Mouse (Mus musculus): ENCODE measurements around the gene Prkag2.

Prkag2 gene

DNA sequence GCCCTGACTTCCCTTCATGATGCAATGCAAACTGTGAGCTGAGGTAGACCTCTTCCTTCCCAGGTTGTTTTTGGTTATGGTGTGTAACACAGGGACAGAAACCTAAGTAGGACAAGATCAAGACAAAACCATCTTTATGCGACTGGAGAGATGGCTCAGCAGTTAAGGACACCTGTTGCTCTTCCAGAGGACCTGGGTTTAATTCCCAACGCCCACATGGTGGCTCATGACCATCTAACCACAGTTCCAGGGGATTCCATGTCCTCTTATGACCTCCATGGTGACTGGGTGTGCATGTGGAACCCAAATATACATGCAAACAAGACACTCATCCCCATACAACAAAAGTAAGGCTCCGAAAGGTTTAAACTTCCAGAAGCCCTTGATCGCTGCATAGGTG, 171.6 kb downstream of the Prkag2 start:
- no peak for DNase-seq (ENCODE audit: low read depth in 1 of 2, low spot score in 2 of 2)

DNA sequence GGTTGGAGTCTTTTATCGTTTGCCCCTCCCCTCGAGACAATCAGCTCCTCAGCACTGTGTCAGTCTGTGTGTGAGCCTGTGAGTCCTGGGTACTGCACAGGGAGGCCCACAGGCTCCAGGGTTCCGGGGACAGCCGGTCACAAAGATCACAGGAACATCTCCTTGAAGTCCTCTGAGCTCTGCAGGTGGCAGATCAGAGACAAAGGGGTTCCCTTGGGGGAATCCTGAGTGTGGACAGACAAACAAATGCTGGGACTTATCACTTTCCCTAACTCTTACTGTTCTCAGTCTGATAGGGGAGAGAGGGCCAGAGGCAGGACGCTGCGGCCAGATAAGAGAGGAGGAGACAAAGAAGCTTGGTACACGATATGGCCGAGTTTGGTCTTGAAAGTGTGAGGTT, 172.7 kb downstream of the Prkag2 start:
- no peak for DNase-seq (ENCODE audit: low read depth in 1 of 2, low spot score in 2 of 2)

DNA sequence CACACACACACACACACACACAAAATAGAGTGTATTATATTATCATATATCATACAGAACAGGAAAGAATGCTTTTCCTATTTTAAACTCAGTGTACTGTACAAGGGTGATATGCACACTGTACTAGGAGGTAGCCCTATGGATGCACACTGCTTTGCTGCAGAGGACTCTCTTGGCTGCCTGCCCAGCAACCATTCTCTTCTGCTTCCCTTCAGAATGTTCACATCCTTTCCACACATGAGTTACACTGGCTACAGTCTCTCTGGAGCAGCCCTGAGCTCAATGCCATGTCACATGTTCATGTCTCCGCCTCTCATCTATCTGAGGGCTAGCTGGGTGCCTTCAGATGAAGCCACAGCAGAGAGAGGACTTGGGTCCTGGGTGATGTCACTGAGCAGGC, 181.3 kb downstream of the Prkag2 start:
- no peak for DNase-seq (ENCODE audit: low read depth in 1 of 2, low spot score in 2 of 2)

DNA sequence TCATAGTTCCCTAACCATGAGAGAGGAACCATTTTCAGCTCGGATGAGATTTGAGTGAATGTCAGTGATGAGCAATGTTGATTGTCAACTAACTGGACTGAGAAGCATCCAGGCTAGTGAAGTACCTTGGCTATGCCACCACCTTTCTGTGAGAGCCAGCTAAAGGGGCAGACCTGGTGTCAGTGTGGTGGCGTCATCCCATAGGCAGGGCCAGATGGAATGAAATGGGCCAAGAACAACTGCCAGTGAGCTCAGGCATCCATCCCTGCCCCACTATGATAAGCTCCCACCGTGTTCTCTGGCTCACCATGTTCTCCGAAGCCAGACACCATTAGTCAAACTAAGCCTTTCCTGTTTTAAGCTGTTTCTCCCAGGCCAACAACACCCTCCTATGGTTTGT, 183.9 kb downstream of the Prkag2 start:
- DNase-seq (ENCODE audit: low read depth in 1 of 2, low spot score in 2 of 2): no peak

DNA sequence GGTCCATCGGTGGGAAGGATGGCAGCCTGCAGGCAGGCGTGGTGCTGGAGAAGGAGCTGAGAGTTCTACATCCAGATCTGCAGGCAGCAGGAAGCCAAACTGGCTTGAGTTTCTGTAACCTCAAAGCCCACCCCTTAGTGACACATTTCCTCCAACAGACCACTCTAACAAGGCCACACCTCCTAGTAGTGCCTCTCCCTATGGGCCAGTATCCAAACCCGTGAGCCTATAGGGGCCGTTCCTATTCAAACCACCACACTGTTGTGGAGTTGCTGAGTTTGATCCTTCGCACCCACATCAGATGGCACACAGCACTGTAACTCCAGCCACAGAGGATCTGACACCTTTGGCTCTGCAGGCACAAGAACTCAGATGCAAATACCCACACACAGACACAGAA, 185.3 kb downstream of the Prkag2 start:
- no peak for DNase-seq (ENCODE audit: low read depth in 1 of 2, low spot score in 2 of 2)

DNA sequence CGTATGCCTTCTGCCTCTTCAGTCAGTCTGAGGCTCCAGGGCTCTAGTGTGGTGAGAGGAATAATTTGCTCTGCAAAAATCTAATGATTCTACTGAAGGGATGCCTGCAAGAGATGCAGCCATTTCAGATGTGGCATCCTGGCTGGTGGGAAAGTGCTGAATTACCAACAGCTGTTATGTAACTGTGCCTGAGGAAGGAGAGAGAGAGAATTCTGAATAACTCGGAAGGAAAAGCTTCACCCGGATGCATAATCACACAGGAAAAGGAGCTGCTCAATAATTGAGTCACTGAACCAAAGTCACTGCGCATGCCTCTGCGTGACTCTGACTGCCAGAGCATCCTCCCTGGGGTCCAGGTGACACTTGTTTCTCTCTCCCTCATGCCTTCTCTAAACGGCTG, 186.8 kb downstream of the Prkag2 start:
- no peak for DNase-seq (ENCODE audit: low read depth in 1 of 2, low spot score in 2 of 2)

DNA sequence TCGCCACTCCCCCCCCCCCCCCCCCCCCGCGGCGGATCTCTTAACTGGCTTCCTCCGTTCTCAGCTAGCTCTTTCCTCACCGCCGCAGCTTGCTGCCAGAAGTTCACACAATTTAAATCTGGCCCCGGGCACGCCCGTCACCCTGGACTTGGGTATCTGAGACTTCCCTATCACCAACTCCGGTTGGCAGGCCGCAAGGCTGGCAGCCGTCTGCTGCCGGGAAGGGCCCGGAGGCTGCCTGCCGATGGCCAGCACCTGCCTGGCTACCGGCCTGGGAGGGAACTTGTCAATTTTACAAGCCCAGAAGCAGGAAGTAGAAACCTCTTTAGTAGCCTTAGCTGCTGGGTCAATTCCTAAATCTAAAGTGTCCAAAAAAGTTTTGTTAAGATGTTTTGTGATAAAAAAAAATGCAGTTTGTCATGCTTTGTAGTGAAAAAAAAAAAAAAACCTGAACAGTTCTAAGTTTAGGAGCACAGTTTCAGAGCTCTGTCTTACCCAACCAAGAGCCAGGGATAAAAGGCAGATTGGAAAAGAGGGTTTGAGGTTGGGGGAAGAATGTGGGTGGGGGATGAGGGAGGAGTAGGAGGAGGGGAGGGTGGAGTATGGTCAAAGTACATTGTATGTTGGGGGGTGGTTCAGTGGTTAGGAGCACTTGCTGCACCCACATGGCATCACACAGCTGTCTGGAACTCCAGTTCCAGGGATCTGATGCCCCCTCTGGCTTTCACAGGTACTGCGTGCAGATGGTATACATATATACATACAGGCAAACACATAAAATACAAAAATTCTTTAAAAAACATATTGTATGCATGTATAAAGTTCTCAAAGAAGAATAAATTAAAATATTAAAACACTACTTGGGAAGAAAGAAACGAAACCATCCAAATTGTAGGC, 191.4 kb downstream of the Prkag2 start:
- DNase-seq (ENCODE audit: low read depth in 1 of 2, low spot score in 2 of 2): peak; percentile 74 to 84

DNA sequence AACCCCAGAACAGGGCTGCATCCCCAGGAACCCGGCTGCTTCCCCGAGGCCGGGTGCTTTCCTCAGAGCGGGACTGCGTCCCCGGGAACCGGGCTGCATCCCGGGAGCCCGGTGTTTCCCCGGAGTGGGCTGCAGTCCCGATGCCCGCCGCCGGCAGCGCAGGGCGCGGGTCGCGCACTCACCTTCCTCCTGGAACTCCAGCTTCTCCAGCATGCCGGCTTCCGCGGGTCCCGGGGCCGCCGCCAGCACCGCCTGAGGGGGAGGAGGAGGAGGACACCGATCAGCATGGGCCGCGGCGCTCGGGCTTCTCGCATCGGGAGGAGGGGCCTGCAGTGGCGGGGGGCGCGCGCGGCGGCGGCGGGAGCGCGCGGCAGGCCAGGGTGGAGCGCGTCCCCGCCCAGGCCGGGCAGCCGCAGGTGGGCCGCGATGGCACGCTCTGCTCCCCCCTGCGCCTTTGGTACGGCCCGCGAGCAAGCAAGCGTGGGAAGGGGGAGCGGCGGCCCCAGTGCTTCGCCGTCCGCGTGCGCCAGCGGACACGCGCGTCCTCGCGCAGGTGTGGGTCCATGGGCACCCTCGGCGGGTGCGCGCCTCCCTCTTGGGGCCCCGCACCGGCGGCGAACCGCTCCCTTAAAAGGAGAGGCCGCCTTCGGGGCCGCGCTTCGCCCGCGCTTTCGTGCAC, 192.2 kb downstream of the Prkag2 start:
- peak; percentile 32 to 67 for DNase-seq (ENCODE audit: low read depth in 1 of 2, low spot score in 2 of 2)

DNA sequence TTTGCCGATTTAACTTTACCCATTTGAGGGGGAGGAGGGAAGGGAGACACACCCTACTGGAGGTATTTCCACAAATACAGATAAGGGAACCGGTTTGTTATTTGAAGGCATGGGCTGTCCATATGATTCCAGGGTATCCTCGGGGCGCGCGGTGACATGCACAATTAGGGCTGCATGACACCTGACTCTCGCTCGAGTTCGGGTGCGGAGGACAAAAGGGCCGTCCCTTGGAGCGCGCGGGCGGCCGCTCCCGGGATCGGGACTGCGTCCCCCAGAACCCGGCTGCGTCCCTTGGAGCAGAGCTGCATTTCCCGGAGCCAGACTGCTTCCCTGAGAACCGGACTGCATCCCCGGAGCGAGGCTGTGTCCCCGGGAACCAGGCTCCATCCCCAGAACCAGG, 192.7 kb downstream of the Prkag2 start:
- DNase-seq (ENCODE audit: low read depth in 1 of 2, low spot score in 2 of 2): no peak

DNA sequence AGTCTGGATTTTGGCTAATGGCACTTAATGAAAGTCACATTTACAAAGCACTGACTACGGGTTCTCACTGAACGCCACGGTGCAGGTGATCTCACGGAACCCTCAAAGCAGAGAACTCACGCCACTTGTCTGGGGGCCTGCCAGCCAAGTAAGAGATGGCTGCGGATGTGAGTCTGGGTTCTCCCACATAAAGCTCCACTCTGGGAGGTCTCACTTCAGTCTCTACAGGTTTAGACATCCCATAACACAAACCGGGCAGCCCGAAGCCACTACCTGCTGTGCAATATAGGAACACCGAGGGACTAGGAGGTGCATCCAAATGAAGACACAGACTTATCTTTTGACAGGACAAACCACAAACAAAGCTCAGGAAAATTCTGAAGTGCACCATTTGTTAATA, 193.6 kb downstream of the Prkag2 start:
- no peak for DNase-seq (ENCODE audit: low read depth in 1 of 2, low spot score in 2 of 2)

DNA sequence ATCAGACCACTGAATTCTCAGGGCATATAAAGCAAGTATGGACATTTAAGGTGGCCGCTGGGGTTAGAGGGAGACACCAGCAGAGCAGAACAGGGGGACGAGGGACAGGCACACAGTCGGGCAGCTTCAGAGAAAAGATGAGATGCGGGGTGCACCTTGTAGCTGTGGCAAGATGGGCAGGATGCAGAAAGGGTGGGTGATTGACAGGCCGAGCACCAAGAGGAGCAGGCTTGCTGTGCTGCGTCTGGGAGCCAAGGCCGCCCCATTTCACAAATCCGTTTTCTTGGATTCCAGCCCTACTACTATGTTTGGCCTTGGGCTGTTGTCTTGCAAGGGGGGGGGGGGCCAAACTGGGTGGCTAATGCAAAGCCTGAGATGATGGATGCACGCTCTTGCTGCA, 195.5 kb downstream of the Prkag2 start:
- no peak for DNase-seq (ENCODE audit: low read depth in 1 of 2, low spot score in 2 of 2)

DNA sequence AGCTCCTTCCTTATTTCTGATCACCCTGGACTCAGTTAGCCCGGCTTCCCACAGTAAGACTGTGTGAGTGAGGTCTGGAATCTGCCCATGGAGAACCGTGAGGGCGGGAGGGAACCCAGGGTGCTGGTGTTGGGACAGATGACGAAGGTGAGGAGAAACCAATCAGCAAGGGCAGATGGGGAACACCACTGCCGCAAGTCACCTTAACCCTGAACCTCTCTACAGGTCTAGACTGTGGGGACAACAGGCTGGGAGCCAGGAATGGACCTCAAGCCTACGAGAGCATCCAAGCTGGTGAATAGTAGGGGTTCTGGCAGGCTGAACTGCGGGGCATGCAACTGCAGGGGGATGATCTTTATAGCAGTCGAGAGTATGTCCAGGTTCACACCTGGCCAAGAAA, 196.0 kb downstream of the Prkag2 start:
- no peak for DNase-seq (ENCODE audit: low read depth in 1 of 2, low spot score in 2 of 2)

DNA sequence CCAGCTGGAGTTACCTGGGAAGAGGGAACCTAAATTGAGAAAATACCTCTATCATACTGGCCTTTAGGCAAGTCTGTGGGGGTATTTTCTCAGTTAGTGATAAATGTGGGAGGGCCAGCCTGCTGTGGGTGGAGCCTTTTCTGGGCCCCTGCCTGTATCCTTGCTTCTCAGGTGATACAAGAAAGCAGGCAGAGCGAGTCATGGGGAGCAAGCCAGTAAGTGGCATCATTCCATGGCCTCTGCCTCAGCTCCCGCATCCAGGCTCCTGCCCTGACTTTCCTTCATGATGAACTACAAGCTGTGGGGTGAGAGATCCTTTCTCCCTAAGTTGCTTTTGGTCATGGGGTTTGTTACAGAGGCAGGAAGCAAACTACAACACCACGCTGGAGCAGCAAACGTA, 196.4 kb downstream of the Prkag2 start:
- DNase-seq (ENCODE audit: low read depth in 1 of 2, low spot score in 2 of 2): no peak

DNA sequence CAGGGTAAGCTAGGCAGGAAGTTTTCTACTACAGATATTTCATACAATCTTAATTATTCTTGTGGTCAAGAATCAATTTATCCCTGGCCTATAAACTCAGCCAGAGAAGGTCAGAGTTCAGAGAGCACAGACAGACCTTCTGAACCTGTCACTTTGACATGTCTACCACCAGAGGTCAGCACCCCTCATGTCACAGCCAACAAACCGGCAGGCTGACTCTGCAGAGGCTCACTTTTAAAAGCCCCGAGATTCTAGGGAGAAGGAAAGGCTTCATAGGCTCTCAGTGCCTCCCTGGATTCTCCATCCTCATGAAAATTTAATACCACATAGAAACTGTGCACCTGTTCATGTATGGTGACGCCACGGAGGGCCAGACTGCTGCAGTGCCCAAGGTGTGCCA, 197.6 kb downstream of the Prkag2 start:
- no peak for DNase-seq (ENCODE audit: low read depth in 1 of 2, low spot score in 2 of 2)

DNA sequence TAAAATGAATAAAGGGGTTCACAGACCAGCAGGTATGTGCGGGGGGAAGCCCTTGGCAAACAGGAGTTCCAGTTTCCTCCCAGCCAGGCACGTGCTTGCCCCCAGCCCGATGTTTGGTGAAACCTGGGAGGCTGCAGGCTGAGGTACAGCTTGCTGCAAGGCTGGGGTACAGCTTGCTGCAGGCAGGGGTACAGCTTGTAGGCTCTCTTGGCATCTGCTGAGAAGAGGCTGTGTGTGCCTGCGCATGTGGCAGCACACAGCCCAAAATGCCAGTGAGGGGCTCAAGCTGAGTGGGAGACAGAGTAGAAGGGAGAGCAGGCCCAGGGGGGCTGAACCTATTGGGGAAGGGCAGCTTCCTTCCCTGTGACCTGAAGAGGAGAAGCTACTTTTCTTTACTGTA, 204.8 kb downstream of the Prkag2 start:
- no peak for DNase-seq (ENCODE audit: low read depth in 1 of 2, low spot score in 2 of 2)

DNA sequence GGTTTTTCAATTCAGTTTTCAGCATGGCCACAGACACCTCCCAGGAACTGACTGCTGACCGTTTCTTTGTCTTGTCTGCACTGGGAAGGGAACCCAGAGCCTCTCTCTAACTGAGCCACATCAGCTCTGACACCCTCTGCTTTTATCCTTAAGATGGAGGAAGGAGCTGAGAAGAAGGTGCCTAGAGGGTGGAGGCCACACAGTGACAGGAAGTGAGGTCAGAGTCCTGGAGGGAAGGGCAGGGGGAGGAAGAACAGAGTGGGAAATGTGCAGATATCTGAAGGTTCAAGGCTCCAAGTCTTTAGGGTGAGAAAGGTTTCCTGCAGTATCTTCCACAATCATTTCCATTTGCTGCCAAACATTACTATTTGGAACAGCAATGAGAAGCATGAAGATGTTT, 205.6 kb downstream of the Prkag2 start:
- no peak for DNase-seq (ENCODE audit: low read depth in 1 of 2, low spot score in 2 of 2)

DNA sequence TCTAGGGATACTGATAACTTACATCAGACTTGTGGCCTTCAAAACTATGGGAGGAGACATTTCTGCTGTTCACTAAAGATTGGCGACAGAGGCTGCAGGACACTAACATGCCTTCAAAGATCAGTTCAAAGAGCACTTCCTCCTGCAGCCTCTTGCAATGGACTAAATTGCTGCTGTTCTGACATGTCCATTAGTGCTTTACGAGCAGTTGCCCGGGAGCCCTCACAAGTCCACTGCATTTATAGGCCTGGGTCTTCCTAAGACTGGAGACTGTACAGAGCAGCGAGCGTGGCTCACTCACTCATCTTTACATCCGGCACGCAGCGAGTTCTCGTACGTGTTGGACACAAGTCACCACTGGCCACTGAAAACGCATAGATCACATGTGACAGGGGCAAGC, 208.0 kb downstream of the Prkag2 start:
- DNase-seq (ENCODE audit: low read depth in 1 of 2, low spot score in 2 of 2): no peak

DNA sequence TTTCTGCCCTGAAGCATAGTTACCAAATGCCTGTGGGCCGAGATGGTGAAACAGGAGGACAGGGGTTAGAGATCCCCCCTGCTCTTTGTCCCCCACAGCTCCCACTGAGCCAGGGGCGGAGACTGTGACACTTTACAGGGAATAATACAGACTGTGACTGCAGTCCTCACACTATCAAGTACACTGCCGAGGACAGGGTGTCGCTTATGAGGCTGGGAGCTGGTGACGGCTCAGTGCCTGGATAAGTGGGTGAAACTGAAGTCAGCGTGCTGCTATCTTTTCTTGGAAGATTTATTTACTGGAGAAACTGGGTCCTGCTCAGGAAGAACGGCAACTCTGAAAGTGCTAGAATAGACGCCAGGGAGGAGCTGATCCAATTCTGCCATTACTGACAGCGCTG, 210.6 kb downstream of the Prkag2 start:
- DNase-seq (ENCODE audit: low read depth in 1 of 2, low spot score in 2 of 2): no peak

DNA sequence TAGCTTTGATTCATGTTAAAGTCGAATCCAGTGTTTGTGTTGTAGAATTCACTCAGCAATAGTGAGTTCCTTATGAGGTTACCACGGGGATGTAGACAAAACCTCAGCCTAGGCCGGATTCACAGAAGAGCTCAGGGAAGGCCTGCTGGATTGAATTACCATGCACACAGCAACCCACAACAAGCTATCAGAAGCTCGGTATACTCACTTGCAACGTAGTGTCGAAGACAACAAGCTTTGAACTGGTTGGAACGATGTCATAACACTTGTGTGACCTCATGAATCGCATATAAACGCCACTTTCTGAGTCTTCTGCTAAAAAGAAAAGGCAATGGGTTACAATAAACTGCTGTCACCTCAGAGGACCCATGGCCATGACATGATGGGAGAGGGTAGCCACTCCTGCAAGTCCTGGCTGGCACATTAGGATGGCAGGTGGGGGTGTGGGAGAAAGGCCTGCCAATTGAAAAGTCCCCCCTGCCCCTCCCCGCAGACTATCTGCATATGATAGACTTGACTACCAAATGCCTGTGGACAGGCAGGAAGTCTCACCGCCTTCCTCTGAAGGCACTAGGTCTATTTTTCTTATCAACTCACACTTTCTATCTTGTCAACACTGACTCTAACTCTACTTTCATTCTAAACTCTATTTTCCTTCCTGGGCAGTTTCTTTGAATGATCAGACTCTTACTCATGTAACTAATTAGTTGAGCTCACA, 211.4 kb downstream of the Prkag2 start:
- no peak for DNase-seq (ENCODE audit: low read depth in 1 of 2, low spot score in 2 of 2)

DNA sequence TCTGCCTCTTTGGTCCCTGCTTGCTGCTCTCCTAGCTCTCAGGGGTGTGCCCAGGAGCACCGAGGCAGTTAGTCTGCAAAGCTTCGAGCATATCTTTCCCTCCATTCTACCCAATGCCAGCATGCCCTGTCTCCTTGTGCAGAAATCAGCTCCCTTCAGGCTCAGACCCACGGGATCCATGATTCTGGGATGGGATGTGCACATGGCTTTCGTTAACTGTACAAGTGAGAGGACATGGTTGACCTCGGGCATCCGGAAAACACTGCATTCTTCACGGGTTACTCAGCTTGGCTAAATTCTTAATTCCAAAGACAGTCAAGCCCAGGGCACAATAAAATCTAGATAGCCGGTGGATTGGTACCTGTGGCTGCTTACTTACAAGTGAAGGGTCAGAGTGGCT, 213.2 kb downstream of the Prkag2 start:
- DNase-seq (ENCODE audit: low read depth in 1 of 2, low spot score in 2 of 2): no peak

DNA sequence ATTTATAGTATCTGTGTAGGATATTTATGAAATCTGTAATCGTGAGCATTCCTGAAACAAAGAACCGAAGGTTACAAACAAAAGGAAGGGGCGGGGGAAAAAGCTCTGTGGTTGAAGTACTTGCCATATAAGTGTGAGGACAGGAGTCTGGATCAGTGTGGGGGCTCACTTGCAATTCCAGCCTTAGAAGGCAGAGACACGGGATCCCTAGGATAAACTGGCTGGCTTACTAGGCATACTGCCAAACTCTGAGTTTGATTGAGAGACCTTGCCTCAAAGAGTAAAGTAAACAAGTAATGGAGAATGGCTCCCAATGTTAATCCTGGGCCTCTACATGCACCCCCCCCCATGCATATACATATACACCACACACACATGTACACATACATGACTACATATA, 221.7 kb downstream of the Prkag2 start:
- DNase-seq (ENCODE audit: low read depth in 1 of 2, low spot score in 2 of 2): no peak

Data from monocyte, adult 2 months (primary cell).